Mouse (Mus musculus): ENCODE measurements around the gene Flot2. TPM values are rescaled to one million over a fixed set of nuclear protein-coding genes. Genes with fewer than 3 reads are reported as not detected.
A peak's percentile ranks its signal among the peaks of the same experiment; 100 is the strongest.
"Not testable (repeated sequence)": the region's sequence is repeated elsewhere in the genome, so short reads cannot be mapped to it uniquely, and the experiment has no call there.

Gene Flot2
- total RNA-seq (2021) (10 to 100 TPM; 85.6 to 88.9 TPM), polyA plus RNA-seq (2012; rRNA removed) (144 and 179 TPM in 2 replicates)
- long read RNA-seq, transcript Flot2-202 (11 exons, 2,568 nt), result minor isoform, 29 of 170 reads
- long read RNA-seq, transcript Flot2-205 (12 exons, 2,712 nt), result minor isoform, 6 of 170 reads
- long read RNA-seq, transcript Flot2-201 (11 exons, 2,621 nt), result major isoform, 113 of 170 reads
- long read RNA-seq, partial matches to known transcripts, result 6 of 170 reads
- long read RNA-seq, other reads (novel, unspliced or antisense), result 16 of 170 reads

DNA sequence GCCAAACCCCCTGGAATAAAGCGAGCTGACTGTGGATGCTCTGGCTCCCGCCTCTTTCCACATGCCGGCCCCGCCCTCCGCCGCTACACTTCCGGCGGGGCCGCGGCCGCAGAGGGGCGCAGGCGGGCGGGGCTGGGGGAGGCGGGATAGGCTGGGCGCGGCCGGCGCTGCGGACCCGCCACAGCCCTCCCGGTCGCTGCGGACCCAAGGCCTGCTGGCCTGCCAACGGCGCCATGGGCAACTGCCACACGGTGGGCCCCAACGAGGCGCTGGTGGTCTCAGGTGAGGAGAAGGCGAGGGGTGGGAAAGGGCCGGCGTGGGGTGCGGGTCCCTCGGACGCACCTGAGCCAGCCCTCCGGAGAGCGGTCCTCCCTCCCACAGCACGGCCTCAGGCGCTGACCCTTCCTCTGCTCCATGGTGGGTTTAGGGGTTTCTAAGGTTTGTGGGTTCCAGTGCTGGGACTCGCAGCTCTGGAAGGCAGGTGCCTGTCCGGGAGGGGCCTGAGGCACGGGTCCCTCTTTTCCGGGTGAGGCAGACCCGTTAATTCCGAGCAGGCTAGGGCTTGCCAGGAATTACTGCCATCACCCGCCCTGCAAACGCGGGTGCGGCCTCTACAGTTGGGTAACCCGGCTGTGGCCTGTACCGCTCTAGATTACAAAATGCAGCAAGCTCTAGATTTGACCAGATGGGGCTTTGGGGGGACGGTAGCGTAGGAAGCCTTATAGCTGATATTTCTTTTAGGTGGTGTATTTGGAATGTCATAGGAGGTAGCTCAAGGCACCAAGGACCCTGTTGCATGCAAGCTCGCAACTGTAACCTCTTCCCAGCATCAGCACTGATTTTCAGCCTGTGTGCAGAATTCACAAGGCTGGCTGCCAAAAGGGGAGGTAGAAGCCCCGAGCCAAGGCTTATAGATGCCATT is at the start of gene Flot2:
Gene Flot2, plus strand, starts transcription at position 101 of the 922 bp plus-strand sequence.
- DNase-seq, result peak; percentile 79

DNA sequence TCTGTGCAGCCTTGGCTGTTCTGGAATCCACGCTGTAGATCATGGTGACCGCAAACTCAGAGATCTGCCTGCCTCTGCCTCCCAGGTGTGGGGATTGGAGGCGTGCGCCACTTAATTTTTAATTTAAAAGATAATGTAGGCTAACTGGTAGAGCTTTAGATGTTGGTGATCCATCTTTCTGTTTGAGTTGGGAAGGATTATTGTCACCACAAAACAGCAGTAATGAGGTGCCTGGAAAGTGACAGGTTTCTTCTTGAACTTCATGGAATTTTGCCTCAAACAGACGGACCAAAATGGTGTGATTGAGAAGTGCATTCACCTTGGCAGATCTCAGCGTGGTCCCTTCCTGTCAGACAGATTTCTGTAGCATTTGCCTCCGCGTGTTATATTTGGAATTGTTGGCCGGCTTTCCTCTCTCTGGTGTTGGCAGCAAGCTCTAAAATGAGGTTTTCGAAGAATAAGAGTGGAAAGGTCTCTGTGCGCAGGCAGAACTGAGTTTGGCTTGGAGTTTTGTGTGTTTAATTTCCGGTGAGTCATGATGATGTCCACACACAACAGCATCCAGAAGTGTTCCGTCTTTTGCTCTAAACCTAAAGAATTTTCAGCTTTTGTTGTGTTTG is 48.5 kb upstream of the Flot2 start:
- no peak for DNase-seq

DNA sequence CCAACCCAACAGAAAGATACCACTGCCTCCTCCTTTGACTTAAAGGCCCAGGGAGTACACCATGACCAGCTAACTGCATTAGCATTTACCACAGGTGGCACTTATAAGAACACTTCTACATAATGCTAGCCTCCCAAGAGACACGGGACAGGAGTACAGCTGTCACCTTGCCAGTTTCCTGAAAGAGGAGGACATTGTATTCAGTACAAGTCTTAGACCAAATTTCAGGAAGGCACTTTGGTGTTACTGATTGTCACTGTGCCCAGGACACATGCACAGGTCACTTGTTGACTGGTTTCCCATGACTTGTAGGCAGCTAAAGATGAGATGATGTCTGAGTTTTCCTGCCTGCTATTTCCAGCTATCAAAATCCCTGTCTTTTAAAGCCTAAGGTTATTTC is 42.2 kb upstream of the Flot2 start:
- DNase-seq, result no peak

DNA sequence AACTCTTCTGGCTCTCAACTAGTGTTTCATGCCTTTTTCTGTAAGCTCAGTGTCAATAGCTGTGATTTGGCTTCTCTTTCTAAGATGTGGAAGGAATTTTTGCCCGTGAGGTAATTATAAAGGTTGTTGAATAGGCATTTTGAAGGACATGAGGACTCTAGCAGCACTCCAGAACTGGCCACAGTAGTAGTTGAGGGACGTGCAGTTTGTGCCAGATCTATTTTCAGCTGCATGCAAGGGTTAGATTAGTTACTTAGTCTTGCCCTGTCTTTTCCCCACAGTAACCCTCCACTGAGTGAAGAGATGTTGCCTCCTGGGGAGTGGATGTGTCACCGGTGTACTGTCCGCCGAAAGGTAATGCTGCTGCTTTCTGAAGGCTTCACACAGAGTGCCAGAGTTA is 31.3 kb upstream of the Flot2 start:
- DNase-seq, result no peak

DNA sequence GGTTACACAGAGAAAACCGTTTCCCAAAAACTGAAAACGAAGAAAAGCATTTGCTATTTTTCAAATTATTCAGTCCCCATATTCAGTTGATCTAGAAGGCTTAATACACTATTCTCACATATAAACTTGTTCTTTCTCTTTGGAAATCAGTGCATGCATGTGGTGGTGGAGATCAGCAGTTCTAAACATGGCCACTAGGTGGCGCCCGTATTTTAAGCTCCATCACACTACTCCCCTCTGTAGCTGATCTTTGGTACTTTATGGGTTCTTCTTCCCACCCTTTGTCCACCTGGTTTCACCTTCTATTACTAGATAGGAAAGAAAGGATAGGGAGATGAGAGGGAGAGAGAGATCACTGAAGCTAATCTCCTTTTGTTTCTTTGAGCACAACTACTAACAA is 18.1 kb upstream of the Flot2 start:
- DNase-seq, result peak; percentile 66

DNA sequence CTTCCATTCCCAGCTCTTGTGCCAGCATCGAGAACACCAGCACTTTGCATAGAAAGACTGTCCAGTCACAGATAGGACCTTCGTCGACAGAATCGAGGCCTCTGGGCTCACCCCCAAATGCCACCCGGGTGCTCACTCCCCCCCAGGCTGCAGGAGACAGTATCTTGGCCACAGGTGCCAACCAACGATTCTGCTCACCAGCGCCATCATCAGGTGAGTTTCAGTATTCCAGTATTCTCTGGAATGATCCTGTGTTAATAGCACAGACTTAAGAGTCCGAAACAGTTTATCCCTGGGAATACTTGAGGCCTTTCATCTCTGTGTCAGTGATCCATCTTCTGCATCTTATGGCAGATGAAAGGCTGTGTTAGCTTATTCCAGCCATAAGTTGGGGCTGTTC is 14.1 kb upstream of the Flot2 start:
- no peak for DNase-seq

GRCm38 (mm10) chr11:78029240-78029639 is 8.5 kb upstream of the Flot2 start:
- DNase-seq, result no peak

- no peak for DNase-seq
These were observed 7.1 kb upstream of the Flot2 start for GRCm38 (mm10) chr11:78030600-78030999.

GRCm38 (mm10) chr11:78031389-78031788 is 6.3 kb upstream of the Flot2 start:
- DNase-seq, result no peak

GRCm38 (mm10) chr11:78031947-78032808 is 5.6 kb upstream of the Flot2 start, which contains the start of gene Dhrs13:
TSS of gene Dhrs13 (plus strand) at chr11:78032280.
- DNase-seq, result peak; percentile 97

GRCm38 (mm10) chr11:78032809-78033195 is 4.9 kb upstream of the Flot2 start:
- DNase-seq, result no peak

DNA sequence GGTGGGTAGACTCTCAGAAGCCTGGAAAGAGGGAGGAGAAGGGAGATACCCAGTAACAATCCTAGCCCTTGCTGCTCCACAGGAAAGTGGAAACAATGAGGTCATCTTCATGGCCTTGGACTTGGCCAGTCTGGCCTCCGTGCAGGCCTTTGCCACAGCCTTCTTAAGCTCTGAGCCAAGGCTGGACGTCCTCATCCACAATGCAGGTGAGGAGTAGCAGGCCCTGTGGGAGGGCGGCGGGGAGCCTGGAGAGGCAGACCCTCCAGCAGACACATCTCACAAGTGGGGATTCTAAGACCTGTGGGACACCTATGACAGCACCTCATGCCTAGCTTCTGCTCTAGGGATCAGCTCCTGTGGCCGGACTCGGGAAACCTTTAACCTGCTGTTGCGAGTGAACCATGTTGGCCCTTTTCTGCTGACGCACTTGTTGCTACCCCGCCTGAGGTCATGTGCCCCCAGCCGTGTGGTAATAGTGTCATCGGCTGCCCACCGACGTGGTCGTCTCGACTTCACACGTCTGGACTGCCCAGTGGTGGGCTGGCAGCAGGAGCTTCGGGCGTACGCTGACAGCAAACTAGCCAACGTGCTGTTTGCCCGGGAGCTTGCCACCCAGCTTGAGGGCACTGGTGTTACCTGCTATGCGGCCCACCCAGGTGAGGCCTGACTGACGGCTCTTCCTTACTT is 3.7 kb upstream of the Flot2 start:
- DNase-seq, result peak; percentile 84

DNA sequence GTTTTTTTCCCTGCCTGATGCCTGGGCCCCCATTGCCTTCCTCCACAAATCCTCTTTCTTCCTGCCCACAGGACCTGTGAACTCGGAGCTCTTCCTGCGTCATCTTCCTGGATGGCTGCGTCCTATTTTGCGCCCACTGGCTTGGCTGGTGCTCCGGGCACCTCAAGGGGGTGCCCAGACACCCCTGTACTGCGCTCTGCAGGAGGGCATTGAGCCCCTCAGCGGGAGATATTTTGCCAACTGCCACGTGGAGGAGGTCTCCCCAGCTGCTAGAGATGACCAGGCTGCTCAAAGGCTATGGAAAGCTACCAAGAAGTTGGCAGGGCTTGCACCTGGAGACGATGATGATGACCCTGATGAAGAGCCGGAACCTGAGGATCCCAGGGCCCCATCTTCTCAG is 940 bp upstream of the Flot2 start:
- DNase-seq, result no peak

DNA sequence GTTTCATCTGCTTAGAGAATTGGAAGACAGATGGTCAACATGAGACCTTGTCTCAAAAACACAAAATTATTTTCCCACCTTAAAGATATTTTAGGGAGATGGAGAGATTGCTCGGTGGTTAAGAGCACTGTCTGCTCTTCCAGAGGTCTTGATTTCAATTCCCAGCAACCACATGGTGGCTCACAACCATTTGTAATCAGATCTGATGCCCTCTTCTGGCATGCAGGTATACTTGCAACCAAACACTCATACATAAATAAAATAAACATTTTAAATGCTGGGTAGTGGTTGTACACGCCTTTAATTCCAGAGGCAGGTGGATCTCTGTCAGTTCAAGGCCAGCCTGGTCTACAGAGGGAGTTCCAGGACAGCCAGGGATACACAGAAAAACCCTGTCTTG is 3.1 kb downstream of the Flot2 start:
- DNase-seq, result no peak

DNA sequence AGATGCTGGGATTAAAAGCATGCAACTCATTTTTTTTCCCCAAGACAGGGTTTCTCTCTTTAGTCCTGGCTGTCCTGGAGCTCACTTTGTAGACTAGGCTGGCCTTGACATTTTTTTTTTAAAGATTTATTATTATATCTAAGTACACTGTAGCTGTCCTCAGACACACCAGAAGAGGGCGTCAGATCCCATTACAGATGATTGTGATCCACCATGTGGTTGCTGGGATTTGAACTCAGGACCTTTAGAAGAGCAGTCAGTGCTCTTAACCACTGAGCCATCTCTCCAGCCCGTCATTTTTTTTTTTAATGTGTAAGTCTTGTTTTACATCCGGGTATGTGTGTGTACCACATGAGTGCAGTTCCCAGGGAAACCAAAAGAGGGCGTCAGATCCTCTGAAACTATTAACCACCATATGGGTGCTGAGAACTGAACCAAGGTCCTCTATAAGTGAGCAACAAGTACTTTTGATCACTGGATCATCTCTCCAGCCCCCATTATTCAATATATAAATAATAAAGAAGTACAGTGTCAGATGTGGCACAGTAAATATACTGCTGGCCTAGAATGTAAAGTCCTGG is 4.6 kb downstream of the Flot2 start:
- not testable (repeated sequence) for DNase-seq

- DNase-seq, result peak; percentile 93
These were observed 7.1 kb downstream of the Flot2 start for GRCm38 (mm10) chr11:78044758-78045251.

DNA sequence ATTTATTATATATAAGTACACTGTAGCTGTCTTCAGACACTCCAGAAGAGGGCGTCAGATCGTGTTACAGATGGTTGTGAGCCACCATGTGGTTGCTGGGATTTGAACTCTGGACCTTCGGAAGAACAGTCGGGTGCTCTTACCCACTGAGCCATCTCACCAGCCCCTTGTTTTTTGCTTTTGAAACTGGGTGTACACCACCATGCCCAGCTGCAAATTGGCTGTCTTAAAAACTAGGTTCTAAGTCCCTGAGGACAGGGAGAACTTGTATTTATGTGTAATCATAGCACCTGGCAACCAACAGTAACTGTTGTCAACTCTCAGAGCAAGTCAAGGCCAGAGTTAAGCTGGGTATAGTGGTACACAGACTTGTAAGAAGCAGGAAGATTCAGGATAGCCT is 10.9 kb downstream of the Flot2 start:
- not testable (repeated sequence) for DNase-seq

GRCm38 (mm10) chr11:78053078-78053477 is 15.3 kb downstream of the Flot2 start:
- no peak for DNase-seq

DNA sequence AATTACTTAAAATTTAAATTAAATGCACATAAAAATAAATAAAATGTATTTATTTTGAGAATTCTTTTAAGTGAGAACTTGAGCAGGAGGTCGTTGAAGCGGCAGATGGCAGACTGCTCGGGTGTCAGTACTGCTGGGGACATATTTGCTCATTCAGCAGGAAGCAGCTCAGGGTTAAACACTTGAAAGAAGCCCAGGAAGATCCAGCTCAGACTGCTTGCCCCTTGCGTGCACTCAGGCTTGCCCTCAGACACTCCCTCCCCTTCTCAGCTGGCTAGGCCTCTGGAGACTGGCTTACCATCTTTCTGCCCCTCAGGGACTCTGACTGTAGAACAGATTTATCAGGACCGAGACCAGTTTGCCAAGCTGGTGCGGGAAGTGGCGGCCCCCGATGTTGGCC is 19.2 kb downstream of the Flot2 start:
- no peak for DNase-seq
